Mouse (Mus musculus): ENCODE results near the gene Lrg1.

DNA sequence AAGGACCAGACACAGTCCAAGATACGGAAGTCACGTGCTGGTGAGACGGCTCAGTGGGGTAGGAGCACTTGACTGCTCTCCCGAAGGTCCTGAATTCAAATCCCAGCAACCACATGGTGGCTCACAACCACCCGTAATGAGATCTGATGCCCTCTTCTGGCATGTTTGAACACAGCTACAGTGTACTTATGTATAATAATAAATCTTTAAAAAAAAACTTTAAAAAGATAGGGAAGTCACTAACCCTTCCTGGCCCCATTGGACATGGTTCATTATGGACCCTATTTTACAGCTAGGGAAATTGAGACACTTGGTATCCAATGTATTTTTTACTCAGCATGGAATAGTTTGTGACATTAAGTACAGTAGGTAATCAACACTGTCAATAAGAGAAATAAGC, 44.3 kb downstream of the Lrg1 start:
- no peak for TF ChIP-seq CTCF (IDR thresholded peaks at IDR 0.05; ENCODE audit: control insufficient read depth, insufficient read depth, insufficient replicate concordance, low read depth, low read length)
- no peak for TF ChIP-seq POLR2A (IDR thresholded peaks at IDR 0.05; ENCODE audit: control insufficient read depth, low read depth, low read length)

Data from testis, adult 2 months (tissue).